Mouse (Mus musculus) liver (tissue): ENCODE results near the gene Zfp526.

Experiments used
- DNase-seq: peaks from one replicate; pipeline ENCODE4 v3.0.0-alpha.2; 2020; ENCODE audit warnings: mixed read lengths

Zfp526 gene

GRCm38 (mm10) chr7:25269029-25269428 lies 47.8 kb downstream of the Zfp526 start:
- peak; percentile 13 for DNase-seq

- DNase-seq = no peak
Measured at GRCm38 (mm10) chr7:25269545-25270271, 48.5 kb downstream of the Zfp526 start.

- DNase-seq = no peak
Measured at GRCm38 (mm10) chr7:25270652-25271633, 49.7 kb downstream of the Zfp526 start.

GRCm38 (mm10) chr7:25271651-25272444 lies 50.6 kb downstream of the Zfp526 start:
- no peak for DNase-seq

GRCm38 (mm10) chr7:25272445-25273258 lies 51.4 kb downstream of the Zfp526 start:
- DNase-seq = no peak

- peak; percentile 79 for DNase-seq
Measured at GRCm38 (mm10) chr7:25273259-25274241, 52.3 kb downstream of the Zfp526 start.

- peak; percentile 66 for DNase-seq
Measured at GRCm38 (mm10) chr7:25274571-25274970, 53.3 kb downstream of the Zfp526 start.

- DNase-seq = no peak
Measured at GRCm38 (mm10) chr7:25274996-25275395, 53.8 kb downstream of the Zfp526 start.

- no peak for DNase-seq
Measured at GRCm38 (mm10) chr7:25275555-25276298, 54.5 kb downstream of the Zfp526 start.
